Mouse (Mus musculus) adrenal gland, adult 18-20 months (tissue): ENCODE measurements around the gene Rasgef1b. TPM values are rescaled to one million over a fixed set of nuclear protein-coding genes. Genes with fewer than 3 reads are reported as not detected.

ENCODE experiments used
- DNase-seq, 2 experiments: peaks; one replicate each; pipeline ENCODE4 v3.0.0; 2021 to 2022; ENCODE audit warnings: low spot score in 2 of 2
- long read RNA-seq, 2 experiments: library from polyadenylated mRNA; stranded (forward); transcript quantifications; one replicate each; pipeline ENCODE4 v2.0.0; 2021
- total RNA-seq, 2 experiments: library from RNA; stranded (reverse); gene quantifications; 1 replicate in 1 of 2; 2 replicates in 1 of 2; pipeline ENCODE4 v1.2.3; 2021

Rasgef1b gene
- 10 to 100 TPM; 10.4 to 13.3 TPM for total RNA-seq
- long read RNA-seq, experiment 1, transcript Rasgef1b-209 (14 exons, 2,987 nt), result major isoform, 8 of 14 reads
- long read RNA-seq, experiment 1, partial matches to known transcripts, result 0 of 14 reads
- long read RNA-seq, experiment 1, other reads (novel, unspliced or antisense), result 3 of 14 reads
- long read RNA-seq, experiment 2, partial matches to known transcripts, result 2 of 7 reads
- long read RNA-seq, experiment 2, other reads (novel, unspliced or antisense), result 1 of 7 reads

DNA sequence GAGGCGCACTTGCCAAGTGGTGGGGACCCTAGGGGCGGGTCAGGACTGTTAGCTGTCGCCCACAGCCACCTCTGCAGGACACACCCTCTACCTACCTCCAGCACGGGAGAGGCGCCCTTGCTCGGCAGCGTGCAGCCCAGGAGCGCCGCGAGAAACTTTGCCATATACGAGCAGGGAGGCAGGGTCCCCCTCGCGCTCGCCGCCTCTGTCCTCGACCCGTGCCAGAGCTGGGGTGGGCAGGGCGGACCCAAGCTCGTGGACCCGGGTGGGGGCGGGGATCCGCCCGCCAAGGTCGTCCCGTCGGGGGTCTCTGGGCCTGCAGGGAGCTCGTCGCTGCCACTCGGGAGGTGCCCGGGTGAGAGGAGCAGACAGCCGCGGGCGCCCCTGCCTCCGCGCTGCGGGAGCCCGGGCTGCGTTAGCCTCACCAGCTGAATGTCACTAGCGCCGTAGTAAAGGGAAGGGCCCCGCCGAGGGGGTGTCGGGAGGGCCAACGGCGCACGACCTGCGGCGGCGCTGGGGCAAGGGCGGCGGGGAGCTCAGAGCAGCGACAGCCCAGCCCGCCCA lies at the start of gene Rasgef1b:
Rasgef1b (minus strand) TSS at position 417 of the 564 bp plus-strand sequence.
- peak; percentile 72 to 74 for DNase-seq

DNA sequence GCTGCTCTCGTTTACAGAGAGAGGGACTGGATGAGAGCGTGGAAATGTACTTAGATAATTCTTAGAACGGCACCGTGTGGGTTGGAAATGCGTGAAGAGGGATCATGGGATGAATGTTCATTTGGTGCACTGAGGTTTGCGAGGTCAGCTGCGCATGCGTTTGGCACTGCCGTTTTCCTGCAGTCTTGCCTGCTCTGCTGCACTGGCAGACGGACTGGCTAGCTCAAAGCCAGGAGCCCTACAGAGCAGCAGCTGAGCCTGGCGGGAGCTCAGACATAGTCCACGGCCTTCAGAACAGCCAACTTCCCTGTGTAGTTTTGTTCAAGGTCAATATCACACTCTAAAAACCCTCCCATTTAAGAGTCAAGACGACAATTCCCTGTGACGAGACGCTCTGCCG lies 46.5 kb upstream of the Rasgef1b start:
- DNase-seq, result no peak

DNA sequence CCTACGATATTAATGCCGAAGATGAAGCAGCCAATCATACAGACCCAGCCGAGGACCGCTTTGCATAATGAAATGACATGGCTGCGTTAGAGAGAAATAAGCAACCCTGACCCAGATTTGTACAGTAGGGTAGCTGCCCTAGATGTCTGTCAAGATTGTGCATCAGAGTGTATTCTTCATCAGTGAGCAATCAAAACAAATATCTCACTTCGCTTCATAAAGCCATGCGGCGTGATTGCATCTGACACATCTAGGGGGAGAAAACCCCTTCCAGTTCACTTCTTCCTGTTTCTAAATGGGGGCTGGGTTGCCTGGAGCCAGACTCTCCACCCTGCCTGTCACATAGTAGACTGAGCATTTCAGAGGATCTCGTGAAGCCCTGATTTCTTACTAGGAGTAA lies 44.4 kb upstream of the Rasgef1b start:
- DNase-seq, result no peak

DNA sequence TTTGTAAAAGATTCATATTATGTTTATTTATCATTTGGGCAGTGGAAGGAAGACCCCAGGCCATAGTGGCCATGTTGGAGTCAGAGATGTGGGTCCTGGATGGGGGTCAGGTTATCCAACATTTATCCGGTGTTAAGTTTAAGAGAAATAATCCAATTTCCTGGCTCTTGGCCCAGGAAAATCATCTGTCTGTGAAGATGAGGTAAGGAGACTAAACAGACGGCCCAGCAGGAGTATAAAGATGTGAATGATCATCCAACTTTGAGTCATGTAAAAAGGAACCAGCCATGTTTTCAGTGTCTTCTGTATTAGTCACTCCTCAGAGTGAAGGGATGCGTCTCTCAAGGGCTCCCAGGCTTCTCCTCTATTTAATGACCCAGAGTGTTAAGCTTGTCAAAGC lies 35.4 kb upstream of the Rasgef1b start:
- DNase-seq, result no peak

DNA sequence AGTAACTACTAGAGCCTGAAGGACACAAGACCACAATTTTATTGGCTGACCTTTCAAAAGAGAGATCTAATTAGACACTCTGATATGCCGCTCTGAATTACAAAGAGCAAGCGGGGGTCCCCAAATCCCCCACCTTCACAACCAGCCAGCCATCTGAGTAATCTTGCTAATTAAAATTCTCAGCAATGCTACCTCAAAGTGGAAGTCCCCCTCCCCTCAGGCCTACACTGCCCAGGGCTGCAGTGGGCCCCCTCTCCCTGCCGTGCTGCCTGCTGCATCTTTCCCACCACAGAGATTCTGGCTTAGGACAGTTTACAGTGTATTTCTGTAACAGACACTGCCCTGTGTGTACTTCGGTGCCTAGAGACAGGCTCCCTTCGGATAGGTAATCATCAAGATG lies 30.0 kb upstream of the Rasgef1b start:
- DNase-seq, result no peak

DNA sequence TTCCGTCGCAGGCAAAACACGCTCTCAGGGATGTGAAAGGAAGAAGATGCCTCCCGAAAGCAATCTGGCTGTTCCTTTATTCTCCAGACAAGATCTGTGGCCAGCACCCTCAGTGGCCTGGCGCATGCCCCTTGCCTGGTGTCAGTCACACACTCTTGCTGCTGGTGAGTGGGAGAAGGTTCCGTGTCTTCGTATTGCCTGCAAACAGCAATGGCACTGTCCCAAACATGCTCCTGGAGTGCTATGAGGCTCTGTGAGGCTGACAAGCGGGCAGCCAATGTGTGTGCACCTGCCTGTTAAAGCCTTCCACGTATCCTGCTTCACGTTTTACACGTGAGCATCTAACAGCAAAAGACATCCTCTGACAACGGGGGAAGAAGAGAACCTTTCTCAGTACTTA lies 25.0 kb upstream of the Rasgef1b start:
- no peak for DNase-seq

DNA sequence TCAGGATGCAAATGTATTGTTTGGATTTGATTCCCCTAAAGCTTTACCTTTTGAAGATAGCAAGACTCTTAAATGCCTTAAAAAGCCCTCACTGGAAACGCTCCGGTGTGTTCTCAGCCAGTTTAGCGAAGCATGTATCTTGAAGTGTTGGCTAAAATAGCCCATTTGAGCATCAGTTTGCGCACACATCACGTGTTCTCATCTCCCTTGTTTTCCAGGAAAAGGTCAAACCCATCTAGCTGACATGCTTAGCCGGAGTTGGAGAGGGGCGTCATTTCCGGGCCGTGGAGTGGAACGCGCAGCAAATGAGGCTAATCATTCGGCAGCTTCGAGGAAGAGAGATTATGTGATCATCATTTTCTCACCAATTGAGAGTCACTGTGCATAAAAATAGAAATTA lies 24.5 kb upstream of the Rasgef1b start:
- DNase-seq, result no peak

DNA sequence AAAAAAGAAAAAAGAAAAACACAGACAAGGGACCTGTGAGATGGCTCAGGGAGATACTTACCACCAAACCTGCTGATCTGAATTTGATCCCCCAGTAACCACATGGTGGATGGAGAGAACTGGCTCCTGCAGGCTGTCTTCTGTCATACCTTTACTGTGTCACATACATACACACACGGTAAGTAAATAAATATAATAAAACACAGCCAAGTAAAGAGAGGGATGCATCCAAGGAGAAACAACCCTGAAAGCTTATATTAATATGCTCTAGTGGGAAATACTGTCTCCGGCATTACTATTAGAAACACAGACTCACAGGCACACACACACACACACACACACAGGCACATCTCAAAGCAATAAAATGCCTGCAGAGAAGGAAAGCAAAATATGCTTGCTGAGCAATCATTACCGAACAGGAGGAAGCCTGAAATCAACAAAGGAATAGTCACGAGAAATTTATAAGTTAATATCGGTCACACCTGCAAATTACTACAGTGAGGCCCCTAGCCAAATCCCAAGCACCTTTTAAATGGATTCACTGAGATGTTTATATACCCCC lies 23.9 kb upstream of the Rasgef1b start:
- DNase-seq, result no peak

DNA sequence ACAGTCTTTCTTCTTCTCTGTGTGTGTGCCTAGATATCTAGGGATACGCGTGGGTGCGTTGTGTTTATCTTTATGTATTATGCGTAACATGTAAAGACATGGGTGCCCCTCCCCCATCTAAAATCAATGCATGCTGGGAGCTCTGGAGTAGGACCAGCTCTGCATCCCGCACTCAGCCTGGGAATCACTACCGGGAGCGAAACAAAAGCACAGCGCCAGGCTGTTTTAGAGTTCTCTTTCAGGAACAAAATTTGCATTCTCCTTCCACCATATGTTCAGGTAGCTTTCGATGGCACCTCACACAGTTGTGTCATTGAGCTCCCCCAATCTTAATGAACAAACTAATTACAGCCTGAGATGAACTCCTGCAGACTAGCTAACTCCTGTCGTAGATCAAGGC lies 19.6 kb upstream of the Rasgef1b start:
- no peak for DNase-seq

DNA sequence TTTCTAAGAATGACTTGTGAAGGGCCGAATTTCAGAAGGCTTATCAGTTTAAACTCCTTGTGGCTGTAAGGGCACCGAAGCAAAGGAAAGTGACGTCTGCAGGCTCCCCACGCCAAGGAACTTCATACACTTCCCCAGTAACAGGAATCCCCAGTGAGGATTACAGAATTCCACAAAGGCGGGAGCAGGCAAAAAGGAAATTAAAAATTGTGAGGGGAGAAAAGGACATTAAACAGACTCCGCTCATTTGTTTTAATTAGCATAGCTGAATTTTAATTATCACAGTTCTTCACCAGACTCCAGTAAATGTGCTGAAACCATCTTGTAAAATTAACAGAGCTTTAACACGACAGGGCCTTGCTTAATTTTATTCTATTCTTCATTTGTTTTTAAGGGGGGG lies 17.2 kb upstream of the Rasgef1b start:
- DNase-seq, result no peak

DNA sequence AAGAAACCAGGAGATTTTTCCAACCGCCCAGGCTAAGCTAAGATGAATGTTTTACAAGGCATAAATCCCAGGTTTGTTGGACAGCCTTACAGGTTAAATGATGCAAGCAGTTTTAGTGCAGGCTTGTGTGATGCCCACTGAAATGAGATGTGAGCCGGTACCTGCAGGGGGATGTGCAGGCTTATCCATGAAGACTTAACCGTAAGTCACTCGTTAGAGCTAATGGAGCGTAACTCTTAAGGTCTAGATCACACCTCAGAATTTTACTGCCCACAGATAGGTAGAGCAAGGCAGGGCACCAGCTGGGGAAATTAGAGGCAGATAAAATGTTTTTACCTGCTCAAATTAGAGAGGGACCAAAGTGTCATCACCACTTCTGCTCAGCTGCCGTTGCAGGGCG lies 14.0 kb upstream of the Rasgef1b start:
- DNase-seq, result no peak

DNA sequence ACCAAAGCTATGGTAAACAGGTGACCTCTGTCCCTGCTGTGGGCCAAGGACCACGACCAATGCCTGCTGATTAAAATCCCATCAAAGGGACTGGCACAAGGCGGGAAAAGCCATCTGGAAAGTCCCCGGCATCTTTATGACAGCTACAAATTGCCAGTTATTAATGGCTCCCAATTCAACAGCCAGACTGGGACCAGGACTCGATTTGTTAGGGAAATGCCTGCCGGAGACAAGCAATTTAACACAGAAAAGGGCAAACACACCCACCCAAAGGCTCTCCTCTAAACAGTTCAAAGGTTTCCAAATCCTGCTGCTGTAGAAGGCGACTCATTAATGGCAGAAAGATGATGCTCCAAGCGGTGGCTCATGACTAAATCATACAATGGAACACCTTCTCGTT lies 13.2 kb upstream of the Rasgef1b start:
- no peak for DNase-seq

DNA sequence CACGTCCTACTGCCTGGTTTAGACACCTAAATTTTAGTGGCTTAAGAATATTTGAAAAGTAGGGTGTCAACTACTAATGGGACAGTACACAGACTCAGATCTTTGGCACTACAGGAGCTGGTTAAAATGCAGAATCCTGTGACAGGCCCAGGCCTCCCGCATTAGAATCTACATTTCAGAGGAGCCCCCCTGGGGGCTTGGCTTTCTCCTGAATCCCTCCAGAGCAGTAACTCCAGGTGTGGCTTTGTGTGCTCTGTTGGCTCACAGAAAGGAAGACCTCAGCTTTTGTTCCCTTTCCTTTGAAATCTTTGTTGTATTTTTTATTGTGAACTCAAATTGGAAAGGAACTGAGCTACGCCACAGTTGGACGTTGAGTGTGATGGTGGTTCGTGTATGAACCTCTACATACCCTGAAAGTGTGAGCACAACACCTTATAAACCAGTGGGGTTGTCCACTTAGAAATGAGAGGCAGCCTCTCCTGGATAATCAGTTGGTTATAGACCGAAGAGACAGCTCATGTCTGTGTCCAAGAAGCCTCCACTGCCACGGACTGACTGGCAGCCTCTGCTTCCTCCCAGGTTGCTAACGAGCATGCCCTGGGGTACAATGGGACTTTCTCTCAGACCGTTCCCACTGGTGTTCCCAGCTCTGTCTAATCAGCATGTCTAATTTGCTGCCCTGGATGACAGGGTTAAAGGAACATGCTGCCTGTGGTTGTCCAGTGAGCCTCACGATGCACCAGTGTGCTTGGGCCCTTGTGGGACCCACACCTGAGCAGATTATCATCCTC lies 9.3 kb upstream of the Rasgef1b start:
- no peak for DNase-seq

DNA sequence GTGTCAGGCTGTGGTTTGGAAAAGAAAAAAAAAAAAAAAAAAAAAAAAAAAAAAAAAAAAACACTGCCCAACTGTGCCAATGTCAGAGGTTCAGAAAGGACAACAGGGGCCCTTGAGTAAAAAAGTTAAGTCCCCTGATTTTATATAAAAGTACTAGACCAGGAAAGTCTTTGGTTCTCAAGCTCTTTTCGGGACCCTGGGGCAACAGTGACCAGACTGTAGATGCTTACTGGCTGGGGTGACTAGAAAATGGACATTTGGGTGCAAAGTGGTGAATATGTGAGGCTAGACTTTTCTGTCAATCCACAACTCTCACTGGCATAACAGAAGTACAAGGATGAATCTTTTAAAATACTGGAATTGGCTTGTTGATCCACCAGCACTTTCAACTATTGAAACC lies 1.1 kb upstream of the Rasgef1b start:
- no peak for DNase-seq

DNA sequence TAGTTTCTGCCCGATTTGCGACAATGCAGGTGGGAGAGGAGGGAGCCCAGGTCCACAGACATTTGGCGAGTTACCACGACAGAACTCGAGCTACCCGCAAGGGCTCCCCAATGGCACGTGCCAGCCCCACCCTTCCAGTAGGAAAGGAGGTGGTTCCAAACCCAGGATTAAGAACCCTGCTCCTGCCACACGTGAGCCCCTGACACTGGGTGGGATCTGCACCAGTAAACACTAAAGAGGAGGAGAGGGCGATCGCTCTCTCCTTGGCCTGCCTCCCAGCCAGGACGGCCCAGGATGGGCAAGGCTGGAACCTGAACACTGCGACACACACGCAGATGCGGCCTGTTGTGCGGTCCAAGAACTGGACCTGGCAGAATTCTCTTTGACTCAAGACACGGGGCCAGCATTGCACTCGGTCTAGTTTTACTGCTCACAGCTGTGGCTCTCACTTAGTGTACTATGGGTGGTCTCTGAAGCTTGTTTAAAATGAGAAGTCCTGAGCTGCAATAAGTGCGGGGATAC lies 557 bp upstream of the Rasgef1b start:
- DNase-seq, result peak in 1 of 2 experiments; percentile 2

DNA sequence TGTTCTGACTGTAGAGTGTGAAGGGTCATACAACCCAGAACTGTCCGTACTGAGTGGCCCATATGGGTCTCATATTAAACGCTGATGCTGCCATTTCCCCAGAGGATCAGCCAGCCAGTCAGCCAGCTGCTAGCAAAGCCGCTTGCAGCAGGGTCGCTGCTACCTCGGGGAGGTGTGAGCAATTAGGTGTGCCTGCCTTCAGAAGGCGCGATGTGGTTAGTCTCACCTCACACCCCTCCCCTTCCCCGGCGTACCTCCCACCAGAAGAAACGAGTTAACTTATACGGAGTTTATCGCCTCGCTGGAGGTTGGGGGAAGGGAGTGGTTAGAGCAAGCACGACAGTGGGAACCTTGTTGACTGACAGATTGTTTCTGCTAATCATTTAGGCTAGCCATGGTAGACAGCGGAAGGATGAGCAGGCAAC lies 826 bp downstream of the Rasgef1b start:
- peak in 1 of 2 experiments; percentile 1 for DNase-seq

DNA sequence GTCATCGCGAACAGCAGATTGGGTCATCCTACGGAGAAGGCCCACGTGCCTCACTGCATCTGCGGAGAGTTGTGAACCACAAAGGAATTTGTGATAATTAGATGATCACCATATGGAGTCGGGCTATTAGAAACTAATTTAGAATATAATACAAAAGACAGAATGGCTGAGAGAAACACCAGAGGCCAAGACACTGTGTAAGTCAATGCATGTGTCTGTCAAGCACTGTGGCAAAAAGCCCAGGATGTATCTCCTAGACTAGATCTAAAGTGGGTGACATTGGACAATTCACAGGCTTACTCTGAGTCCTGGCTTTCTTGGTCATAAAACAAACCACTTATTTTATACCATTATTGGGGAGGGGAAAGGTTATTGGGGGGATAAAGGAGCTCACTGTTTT lies 4.9 kb downstream of the Rasgef1b start:
- DNase-seq, result no peak

DNA sequence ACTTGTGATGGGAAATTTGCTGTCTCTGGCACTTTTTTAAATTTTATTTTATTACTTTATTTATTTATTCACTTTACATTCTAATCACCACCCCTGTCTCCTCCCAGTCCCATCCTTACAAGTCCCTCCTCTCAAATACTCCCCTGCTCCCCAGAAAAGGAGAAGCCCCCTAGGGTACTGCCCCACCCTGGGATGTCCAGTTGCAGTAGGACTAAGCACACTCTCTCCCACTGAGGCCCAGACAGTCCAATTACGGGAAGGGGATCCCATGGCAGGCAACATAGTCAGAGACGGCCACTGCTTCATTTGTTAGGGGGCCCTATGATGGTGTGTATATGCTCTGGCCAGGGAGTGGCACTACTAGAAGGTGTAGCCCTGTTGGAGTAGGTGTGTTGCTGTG lies 6.6 kb downstream of the Rasgef1b start:
- DNase-seq, result no peak

DNA sequence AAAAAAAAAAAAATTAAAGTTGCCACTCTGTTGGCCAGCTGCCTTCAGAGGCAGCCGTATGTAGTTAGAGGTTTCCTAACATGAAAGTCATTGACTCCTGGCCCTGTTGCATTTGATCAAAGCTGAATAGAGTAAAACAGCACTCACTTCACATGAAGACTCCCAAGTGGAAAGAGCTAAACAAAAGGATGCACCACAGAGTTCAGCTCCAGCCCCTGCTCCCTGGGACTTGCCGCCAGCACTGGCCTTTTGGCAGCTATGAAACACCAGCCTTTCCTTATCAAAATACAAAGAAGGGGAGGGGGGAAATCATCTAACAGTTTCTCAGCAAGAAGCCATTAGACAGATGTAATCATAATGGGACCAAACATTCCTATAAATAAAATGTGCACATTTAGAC lies 8.3 kb downstream of the Rasgef1b start:
- DNase-seq, result no peak

DNA sequence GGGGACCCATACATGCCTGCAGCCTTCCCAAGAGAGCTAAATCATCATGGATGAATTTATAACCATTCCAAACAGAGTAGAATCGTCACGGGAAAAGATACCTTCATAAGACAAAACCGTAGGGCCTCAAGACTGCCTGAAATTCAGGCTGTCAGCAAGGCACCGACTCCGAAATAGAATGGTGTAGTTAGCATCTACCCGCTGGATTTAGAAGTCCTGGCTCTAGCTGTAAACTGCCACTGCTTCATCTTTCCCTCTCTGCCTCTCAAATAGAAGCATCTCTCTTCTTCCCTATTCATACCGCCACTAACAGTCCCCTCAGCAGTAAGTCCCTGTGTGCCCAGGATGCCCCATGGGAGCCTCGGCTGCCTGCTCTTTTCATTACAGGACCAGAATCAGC lies 10.9 kb downstream of the Rasgef1b start:
- DNase-seq, result no peak

DNA sequence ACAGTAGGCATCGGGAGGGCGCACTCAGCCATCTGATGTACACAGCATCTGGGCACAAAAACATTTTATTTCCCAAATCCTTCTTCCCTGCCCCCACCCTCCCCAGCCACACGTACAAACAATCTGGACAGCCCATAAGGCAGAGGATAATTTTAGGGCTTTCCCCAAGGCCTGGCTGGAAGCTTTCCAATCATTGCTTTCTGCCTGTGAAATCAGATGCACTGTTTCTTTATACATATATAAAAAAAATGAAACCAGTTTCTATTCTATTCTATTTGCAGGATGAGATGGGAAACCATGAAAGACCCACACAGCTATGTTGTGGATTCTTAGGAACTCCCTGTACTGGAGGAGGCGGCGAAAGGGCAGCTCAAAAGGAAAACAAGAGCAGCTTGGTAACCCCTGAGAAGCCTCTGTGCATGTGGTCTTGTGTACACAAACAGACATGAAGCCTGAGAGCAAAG lies 13.6 kb downstream of the Rasgef1b start:
- no peak for DNase-seq

DNA sequence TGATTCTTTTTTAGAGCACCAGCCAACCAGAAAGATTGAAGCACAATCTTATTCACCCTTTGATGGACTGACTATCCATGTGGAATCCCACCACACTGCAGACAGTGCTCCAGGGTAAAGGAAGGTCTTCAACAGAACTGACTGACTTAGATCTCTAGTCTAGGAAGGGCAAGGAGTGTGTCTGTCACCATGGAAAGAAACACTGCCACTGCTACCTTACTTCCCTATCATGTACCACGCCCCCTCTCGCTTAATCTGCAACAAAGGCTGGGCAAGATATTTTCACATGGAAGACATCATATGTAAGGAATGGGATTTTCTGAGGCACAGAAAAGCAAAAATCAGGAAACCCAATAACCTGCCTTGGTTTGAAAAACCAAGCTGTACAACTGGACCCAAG lies 16.9 kb downstream of the Rasgef1b start:
- no peak for DNase-seq
